9 mouse cellular contexts compared by ENCODE assay signal in genomic region chr17:32789244-32789643, GRCm38 (mm10). TPM values are rescaled to one million over a fixed set of nuclear protein-coding genes. Genes with fewer than 3 reads are reported as not detected.
A peak's percentile ranks its signal among the peaks of the same experiment; 100 is the strongest.
DNase-seq lines count a peak whose midpoint lies in the region; ATAC-seq and TF ChIP-seq lines count a peak whose summit lies in the region.
"Had no signal": no experiment of that assay in that cellular context is flagged by ENCODE, and none has a peak within 500 bp of the region (broad histone marks: within the 10 kb centered on the region; RNA-seq: fewer than 3 reads in every experiment).

No protein-coding gene starts in this region.

- no peak for DNase-seq in hindbrain, embryonic 10.5 days (ENCODE audit: low spot score)
- no peak for DNase-seq in intestine, embryonic 14.5 days (ENCODE audit: low spot score)
- no peak for DNase-seq in stomach, postnatal 0 days (ENCODE audit: low spot score)
- DNase-seq in cerebellum, postnatal 10 days, result no peak
- DNase-seq: cerebellum, postnatal 25 days had no signal

- peak overlapping the region; percentile 95; the same call in 1 of the 2 replicates for H3K27ac ChIP-seq in hindbrain, embryonic 10.5 days
- H3K27ac ChIP-seq in hindbrain, embryonic 16.5 days (ENCODE audit: low read depth, low read length), result no peak overlapping the region
- H3K27ac ChIP-seq in neural tube, embryonic 12.5 days, result no peak overlapping the region
- no peak overlapping the region for H3K27ac ChIP-seq in neural tube, embryonic 15.5 days (replicated peaks)
- H3K27ac ChIP-seq in intestine, embryonic 14.5 days (ENCODE audit: low read depth), result no peak overlapping the region
- no peak overlapping the region for H3K27ac ChIP-seq in stomach, postnatal 0 days (replicated peaks)
- H3K27ac ChIP-seq: left cerebral cortex, adult 2 months had no signal

- WGBS in hindbrain, embryonic 10.5 days, result 73% methylated on average over 8 of the region's 8 CpGs
- WGBS in hindbrain, embryonic 16.5 days, result 76% methylated on average over 8 of the region's 8 CpGs
- WGBS in neural tube, embryonic 12.5 days, result 73% methylated on average over 8 of the region's 8 CpGs
- WGBS in neural tube, embryonic 15.5 days, result 81% methylated on average over 8 of the region's 8 CpGs
- 82% methylated on average over 8 of the region's 8 CpGs for WGBS in intestine, embryonic 14.5 days
- 70% methylated on average over 8 of the region's 8 CpGs for WGBS in stomach, postnatal 0 days

- H3K9me3 ChIP-seq in hindbrain, embryonic 10.5 days, result no peaks in the 10 kb centered on the region
- H3K9me3 ChIP-seq in hindbrain, embryonic 16.5 days (ENCODE audit: control insufficient read depth, low read length), result no peaks in the 10 kb centered on the region
- H3K9me3 ChIP-seq in neural tube, embryonic 12.5 days, result no peaks in the 10 kb centered on the region
- no peaks in the 10 kb centered on the region for H3K9me3 ChIP-seq in neural tube, embryonic 15.5 days (replicated peaks)
- H3K9me3 ChIP-seq in intestine, embryonic 14.5 days (ENCODE audit: control insufficient read depth, low read length), result no peaks in the 10 kb centered on the region
- no peaks in the 10 kb centered on the region for H3K9me3 ChIP-seq in stomach, postnatal 0 days (ENCODE audit: control insufficient read depth, low read length)

- H3K27me3 ChIP-seq in hindbrain, embryonic 10.5 days (ENCODE audit: insufficient read depth, poor library complexity, severe bottlenecking), result no peaks in the 10 kb centered on the region
- no peaks in the 10 kb centered on the region for H3K27me3 ChIP-seq in hindbrain, embryonic 16.5 days (replicated peaks; ENCODE audit: control insufficient read depth, insufficient read depth, low read length)
- H3K27me3 ChIP-seq in neural tube, embryonic 12.5 days (replicated peaks), result no peaks in the 10 kb centered on the region
- no peaks in the 10 kb centered on the region for H3K27me3 ChIP-seq in neural tube, embryonic 15.5 days (replicated peaks)
- no peaks in the 10 kb centered on the region for H3K27me3 ChIP-seq in intestine, embryonic 14.5 days (replicated peaks; ENCODE audit: control insufficient read depth, insufficient read depth, low read length)
- H3K27me3 ChIP-seq in stomach, postnatal 0 days (ENCODE audit: control insufficient read depth, insufficient read depth, low read length), result no peaks in the 10 kb centered on the region

- no peak overlapping the region for H3K9ac ChIP-seq in hindbrain, embryonic 16.5 days (ENCODE audit: low read depth, low read length)
- no peak overlapping the region for H3K9ac ChIP-seq in neural tube, embryonic 12.5 days
- no peak overlapping the region for H3K9ac ChIP-seq in neural tube, embryonic 15.5 days (replicated peaks)
- no peak overlapping the region for H3K9ac ChIP-seq in intestine, embryonic 14.5 days (ENCODE audit: low read length)
- H3K9ac ChIP-seq in stomach, postnatal 0 days (ENCODE audit: low read length), result no peak overlapping the region

- peak overlapping the region; percentile 99 for H3K4me3 ChIP-seq in hindbrain, embryonic 10.5 days
- H3K4me3 ChIP-seq in hindbrain, embryonic 16.5 days (ENCODE audit: low read length), result no peak overlapping the region
- H3K4me3 ChIP-seq in neural tube, embryonic 12.5 days, result no peak overlapping the region
- H3K4me3 ChIP-seq in neural tube, embryonic 15.5 days (replicated peaks), result no peak overlapping the region
- no peak overlapping the region for H3K4me3 ChIP-seq in intestine, embryonic 14.5 days (ENCODE audit: low read depth, low read length)
- no peak overlapping the region for H3K4me3 ChIP-seq in stomach, postnatal 0 days (ENCODE audit: low read depth, low read length)

- peaks cover 23% of the 10 kb centered on the region for H3K4me1 ChIP-seq in hindbrain, embryonic 10.5 days (replicated peaks)
- peaks cover 20% of the 10 kb centered on the region for H3K4me1 ChIP-seq in hindbrain, embryonic 16.5 days (ENCODE audit: control insufficient read depth, insufficient read depth, low read depth, low read length)
- H3K4me1 ChIP-seq in neural tube, embryonic 12.5 days, result peaks cover 20% of the 10 kb centered on the region
- peaks cover 27% of the 10 kb centered on the region for H3K4me1 ChIP-seq in neural tube, embryonic 15.5 days
- H3K4me1 ChIP-seq in intestine, embryonic 14.5 days (replicated peaks; ENCODE audit: control insufficient read depth, insufficient read depth, low read length), result peaks cover 16% of the 10 kb centered on the region
- H3K4me1 ChIP-seq in stomach, postnatal 0 days (replicated peaks; ENCODE audit: control insufficient read depth, insufficient read depth), result no peaks in the 10 kb centered on the region; the same call in 1 of the 2 replicates

- no peak for ATAC-seq in hindbrain, embryonic 16.5 days
- ATAC-seq in neural tube, embryonic 12.5 days (ENCODE audit: low FRiP score, low read depth), result no peak
- ATAC-seq in neural tube, embryonic 15.5 days (ENCODE audit: low FRiP score), result no peak
- ATAC-seq in intestine, embryonic 14.5 days (replicated peaks; ENCODE audit: low FRiP score, low TSS enrichment, low read depth), result no peak
- no peak for ATAC-seq in stomach, postnatal 0 days (ENCODE audit: low FRiP score, low TSS enrichment)

- TF ChIP-seq CTCF in stomach, postnatal 0 days (IDR thresholded peaks at IDR 0.05; ENCODE audit: low read depth), result peak; percentile 16; the same call in 1 of the 2 replicates

- no peak for TF ChIP-seq EP300 in stomach, postnatal 0 days (optimal IDR thresholded peaks at IDR 0.05)

- peaks cover 34% of the 10 kb centered on the region for H3K36me3 ChIP-seq in hindbrain, embryonic 10.5 days
- H3K36me3 ChIP-seq in hindbrain, embryonic 16.5 days (ENCODE audit: control insufficient read depth, insufficient read depth, low read length), result peaks cover under 1% of the 10 kb centered on the region; the same call in 1 of the 2 replicates
- peaks cover 16% of the 10 kb centered on the region for H3K36me3 ChIP-seq in neural tube, embryonic 12.5 days
- H3K36me3 ChIP-seq in neural tube, embryonic 15.5 days, result peaks cover 3% of the 10 kb centered on the region
- peaks cover 24% of the 10 kb centered on the region for H3K36me3 ChIP-seq in intestine, embryonic 14.5 days (ENCODE audit: control insufficient read depth, insufficient read depth, low read length)
- no peaks in the 10 kb centered on the region for H3K36me3 ChIP-seq in stomach, postnatal 0 days (ENCODE audit: control insufficient read depth, insufficient read depth, low read length)

- no peak overlapping the region; the same call in 1 of the 2 replicates for H3K4me2 ChIP-seq in hindbrain, embryonic 16.5 days (ENCODE audit: low read length)
- H3K4me2 ChIP-seq in neural tube, embryonic 12.5 days (replicated peaks), result peak overlapping the region; percentile 68; the same call in 1 of the 2 replicates
- H3K4me2 ChIP-seq in neural tube, embryonic 15.5 days, result no peak overlapping the region; the same call in 1 of the 2 replicates
- H3K4me2 ChIP-seq in intestine, embryonic 14.5 days (ENCODE audit: low read length), result peak overlapping the region; percentile 51
- no peak overlapping the region for H3K4me2 ChIP-seq in stomach, postnatal 0 days (replicated peaks; ENCODE audit: low read depth)

RNA-seq across cellular contexts. Expression of gene Zfp871, which starts 1.2 kb away (rescaled TPM):
- 38.6 and 45.4 TPM in 2 replicates for polyA plus RNA-seq in hindbrain, embryonic 10.5 days (2016; fragmentation: Nextera tagmentation; extraction: Ambion mirVana)
- 35.9 and 41.2 TPM in 2 replicates for polyA plus RNA-seq in hindbrain, embryonic 16.5 days (2015; fragmentation: Nextera tagmentation; extraction: Ambion mirVana)
- 39.9 and 44.9 TPM in 2 replicates for polyA plus RNA-seq in neural tube, embryonic 12.5 days (2016; fragmentation: Nextera tagmentation; extraction: Ambion mirVana)
- polyA plus RNA-seq in neural tube, embryonic 15.5 days (2015; fragmentation: Nextera tagmentation; extraction: Ambion mirVana), result 35.2 and 37.6 TPM in 2 replicates
- 45.7 and 55.4 TPM in 2 replicates for polyA plus RNA-seq in intestine, embryonic 14.5 days (2014; fragmentation: Nextera tagmentation; extraction: Ambion mirVana)
- 13.0 and 13.7 TPM in 2 replicates for polyA plus RNA-seq in stomach, postnatal 0 days (2015; fragmentation: Nextera tagmentation; extraction: Ambion mirVana)

RNA-seq across cellular contexts. Expression of gene Zfp811, which starts 20.5 kb away (rescaled TPM):
- 26.1 and 33.1 TPM in 2 replicates for polyA plus RNA-seq in hindbrain, embryonic 10.5 days (2016; fragmentation: Nextera tagmentation; extraction: Ambion mirVana)
- polyA plus RNA-seq in hindbrain, embryonic 16.5 days (2015; fragmentation: Nextera tagmentation; extraction: Ambion mirVana), result 45.5 and 48.7 TPM in 2 replicates
- 43.4 and 44.3 TPM in 2 replicates for polyA plus RNA-seq in neural tube, embryonic 12.5 days (2016; fragmentation: Nextera tagmentation; extraction: Ambion mirVana)
- 42.8 and 49.6 TPM in 2 replicates for polyA plus RNA-seq in neural tube, embryonic 15.5 days (2015; fragmentation: Nextera tagmentation; extraction: Ambion mirVana)
- polyA plus RNA-seq in intestine, embryonic 14.5 days (2014; fragmentation: Nextera tagmentation; extraction: Ambion mirVana), result 5.3 and 6.1 TPM in 2 replicates
- polyA plus RNA-seq in stomach, postnatal 0 days (2015; fragmentation: Nextera tagmentation; extraction: Ambion mirVana), result 1.1 and 1.5 TPM in 2 replicates

RNA-seq across cellular contexts. Expression of gene Zfp799, which starts 40.8 kb away (rescaled TPM):
- polyA plus RNA-seq in hindbrain, embryonic 10.5 days (2016; fragmentation: Nextera tagmentation; extraction: Ambion mirVana), result 12.9 and 14.5 TPM in 2 replicates
- 13.2 and 17.8 TPM in 2 replicates for polyA plus RNA-seq in hindbrain, embryonic 16.5 days (2015; fragmentation: Nextera tagmentation; extraction: Ambion mirVana)
- 15.7 and 17.3 TPM in 2 replicates for polyA plus RNA-seq in neural tube, embryonic 12.5 days (2016; fragmentation: Nextera tagmentation; extraction: Ambion mirVana)
- 16.4 and 18.0 TPM in 2 replicates for polyA plus RNA-seq in neural tube, embryonic 15.5 days (2015; fragmentation: Nextera tagmentation; extraction: Ambion mirVana)
- 14.2 and 16.9 TPM in 2 replicates for polyA plus RNA-seq in intestine, embryonic 14.5 days (2014; fragmentation: Nextera tagmentation; extraction: Ambion mirVana)
- 5.1 and 5.7 TPM in 2 replicates for polyA plus RNA-seq in stomach, postnatal 0 days (2015; fragmentation: Nextera tagmentation; extraction: Ambion mirVana)

Comparison
In these comparisons a context has a peak if more than half of its experiments do, and no peak if none do; other contexts are left out.
1. H3K4me2 ChIP-seq: peak in neural tube, embryonic 12.5 days (single experiment) and intestine, embryonic 14.5 days (single experiment); none in hindbrain, embryonic 16.5 days (single experiment), neural tube, embryonic 15.5 days (single experiment) and stomach, postnatal 0 days (single experiment).